Mouse (Mus musculus) cerebellum, adult 18-20 months (tissue): Measurements from ENCODE around the gene Sesn3.

ENCODE experiments used
- DNase-seq, 2 experiments: peaks; one replicate each; pipeline ENCODE4 v3.0.0; 2021

Gene Sesn3

DNA sequence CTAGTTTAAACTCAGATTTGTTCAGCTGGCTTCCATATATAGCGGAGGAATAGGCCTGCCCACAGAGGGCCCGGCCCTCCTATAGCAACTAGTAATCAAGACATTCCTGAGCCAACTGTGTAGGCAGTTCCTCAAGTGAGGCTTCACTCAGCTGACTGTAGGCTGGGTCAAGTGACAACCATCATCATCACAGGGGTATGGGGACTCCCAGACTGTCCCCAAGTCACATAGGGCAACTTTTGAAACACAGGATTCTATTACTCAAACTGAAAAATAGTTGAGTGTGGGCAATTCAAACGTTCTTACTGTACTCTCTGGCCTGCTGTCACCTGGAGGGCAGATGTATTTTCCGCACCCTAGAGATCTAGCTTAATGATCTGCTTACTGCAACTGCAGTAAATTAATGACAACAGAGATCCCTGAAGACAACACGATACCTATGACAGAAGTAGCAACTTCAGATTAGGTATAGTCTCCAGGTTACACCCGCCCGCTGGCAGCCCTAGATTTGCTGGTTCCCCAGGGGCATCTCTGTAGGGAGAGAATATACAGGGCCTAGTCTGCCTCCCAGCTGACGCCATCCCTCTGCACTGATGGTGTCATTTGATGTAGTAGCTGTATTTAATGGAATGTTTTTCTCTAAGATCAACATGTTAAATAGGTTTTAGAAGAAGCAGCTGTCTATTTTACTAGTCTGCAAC is 87.4 kb downstream of the Sesn3 start:
- no peak for DNase-seq

DNA sequence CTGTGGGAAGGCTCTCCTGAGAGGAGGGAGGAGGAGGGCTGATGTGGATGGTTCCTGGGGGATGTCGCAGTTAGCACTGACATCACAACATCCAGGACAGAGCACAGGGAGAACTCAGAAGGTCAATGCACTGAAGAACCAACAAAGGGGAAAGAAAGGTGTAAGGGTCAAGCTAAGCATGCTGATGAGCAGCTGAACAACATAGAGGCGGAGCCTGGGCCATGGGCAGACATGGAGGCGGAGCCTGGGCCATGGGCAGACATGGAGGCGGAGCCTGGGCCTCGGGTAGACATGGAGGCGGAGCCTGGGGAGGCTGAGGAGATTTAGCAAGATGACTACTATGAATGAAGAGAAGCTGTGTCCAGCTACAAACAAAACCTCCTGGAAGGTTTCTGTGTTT is 88.7 kb downstream of the Sesn3 start:
- DNase-seq = no peak

DNA sequence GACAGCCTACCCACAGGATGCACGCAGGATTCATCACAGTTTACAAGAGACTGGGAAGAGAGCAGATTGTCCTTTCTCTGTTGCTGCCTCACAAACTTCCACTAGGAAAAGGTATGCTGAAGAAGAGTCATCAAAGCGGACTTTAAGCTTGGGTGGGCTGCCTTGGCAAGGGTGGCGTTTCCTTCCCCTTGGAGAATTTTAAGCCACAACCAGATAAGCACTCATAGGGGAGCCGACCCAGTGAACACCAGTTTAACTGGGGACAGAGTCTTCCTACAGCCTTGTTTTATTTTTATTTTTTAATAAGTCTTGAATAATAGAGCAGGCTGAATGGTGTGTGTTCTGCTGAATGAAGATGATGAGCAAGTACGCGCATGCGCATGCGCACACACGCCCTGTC is 89.9 kb downstream of the Sesn3 start:
- DNase-seq = no peak

DNA sequence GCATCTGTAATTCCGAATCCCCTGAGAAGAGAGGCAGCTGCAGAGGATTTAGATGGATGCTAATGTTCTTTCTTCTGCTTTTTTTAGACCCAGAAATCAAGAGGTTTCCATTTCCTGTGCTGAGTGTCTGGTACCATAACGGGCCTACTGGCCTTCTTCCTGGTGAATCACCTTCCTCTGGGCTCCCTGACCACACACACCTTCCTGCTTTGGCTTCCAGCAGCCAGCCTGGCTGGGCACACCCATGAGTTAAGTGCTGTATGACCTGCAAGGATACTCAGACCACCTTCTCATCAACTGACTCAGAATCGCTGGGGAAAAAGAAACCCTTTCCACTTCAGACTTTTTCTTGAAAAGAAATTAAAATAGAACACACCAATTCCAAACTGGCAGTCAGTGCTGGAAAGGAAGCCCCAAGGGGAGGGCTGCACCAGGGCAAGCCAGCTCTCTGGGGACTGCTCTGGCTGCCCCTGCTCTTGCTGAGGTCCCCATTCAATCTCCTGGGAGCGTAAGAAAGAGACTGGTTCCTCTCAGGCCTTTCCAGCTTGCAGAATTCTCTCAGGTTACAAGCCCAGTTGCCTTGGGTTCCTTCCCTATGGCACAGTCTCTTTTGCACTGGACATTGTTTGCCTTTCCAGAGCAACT is 90.7 kb downstream of the Sesn3 start:
- no peak for DNase-seq

DNA sequence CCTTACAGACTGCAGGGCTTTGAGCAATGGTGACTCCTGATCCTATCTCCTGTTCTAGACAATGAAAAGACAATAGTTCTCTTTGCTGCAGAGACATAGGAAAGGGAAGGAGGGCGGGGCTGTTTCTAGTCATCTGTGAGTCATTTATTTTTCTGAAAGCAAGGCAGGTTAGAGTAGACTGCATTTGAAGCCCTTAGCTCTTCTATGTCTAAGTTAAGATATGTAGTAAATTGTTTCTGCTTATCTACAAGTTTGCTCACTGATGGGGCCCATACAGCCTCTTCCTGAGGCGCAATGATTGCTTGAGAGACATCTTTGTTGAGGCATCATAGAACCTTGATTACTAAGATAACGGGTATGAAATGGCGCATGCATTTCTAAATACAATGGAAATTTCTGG is 93.0 kb downstream of the Sesn3 start:
- DNase-seq = no peak

DNA sequence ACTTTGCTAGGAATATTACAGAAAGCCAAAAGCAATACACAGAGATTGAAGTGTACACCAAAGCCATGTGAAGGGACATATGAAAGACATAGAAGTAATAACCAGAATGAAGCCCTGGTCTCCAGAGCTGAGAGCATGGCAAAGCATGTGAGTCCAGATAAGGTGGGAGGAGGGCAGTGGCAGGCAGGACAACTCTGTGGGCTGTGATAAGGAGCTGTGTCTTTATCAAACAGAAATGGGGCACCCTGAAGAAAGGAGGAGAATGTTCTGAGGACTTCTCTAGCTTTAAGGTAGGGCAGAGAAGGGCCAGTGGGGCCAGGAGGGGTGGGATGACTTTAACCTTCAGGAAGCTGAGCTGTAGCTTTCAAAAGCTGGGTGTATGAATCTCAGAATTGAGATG is 94.4 kb downstream of the Sesn3 start:
- no peak for DNase-seq

DNA sequence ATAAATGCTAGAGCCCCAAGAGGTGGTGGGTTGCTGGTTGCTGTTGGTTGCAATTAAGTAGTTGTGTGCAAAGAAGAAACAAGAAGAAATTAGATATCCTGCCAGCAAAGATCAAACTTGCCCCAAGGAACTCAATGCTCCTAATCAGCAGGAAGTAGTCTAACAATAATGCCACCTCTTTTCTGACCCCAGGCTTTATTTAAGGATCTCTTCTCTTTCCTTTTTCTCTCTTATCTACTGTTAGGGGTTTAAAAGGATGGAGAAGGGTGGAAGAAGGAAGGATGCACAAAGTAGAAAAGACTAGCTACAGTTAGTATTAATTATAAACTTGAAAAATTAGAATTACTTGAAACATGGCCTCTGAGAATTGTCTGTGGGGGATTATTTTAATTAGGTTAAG is 97.6 kb downstream of the Sesn3 start:
- no peak for DNase-seq

DNA sequence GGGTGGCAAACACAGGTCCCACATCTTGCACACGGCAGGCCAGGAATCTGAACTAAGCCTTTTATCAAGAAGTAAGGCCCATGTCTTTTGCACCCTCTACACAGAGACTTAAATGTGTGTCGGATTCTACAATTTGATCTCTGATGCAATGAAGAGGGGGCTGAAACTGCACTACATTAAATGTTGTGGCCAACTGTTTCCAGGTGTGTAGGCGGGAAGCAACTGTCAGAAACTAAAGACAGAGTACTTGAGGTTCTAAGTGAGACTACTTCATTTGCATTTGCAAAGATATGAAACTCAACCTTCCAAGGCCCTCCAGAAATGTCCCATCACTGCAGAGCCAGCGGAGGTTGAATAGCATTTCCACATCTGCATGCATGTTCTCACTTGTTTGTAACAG is 101.3 kb downstream of the Sesn3 start:
- DNase-seq = no peak

DNA sequence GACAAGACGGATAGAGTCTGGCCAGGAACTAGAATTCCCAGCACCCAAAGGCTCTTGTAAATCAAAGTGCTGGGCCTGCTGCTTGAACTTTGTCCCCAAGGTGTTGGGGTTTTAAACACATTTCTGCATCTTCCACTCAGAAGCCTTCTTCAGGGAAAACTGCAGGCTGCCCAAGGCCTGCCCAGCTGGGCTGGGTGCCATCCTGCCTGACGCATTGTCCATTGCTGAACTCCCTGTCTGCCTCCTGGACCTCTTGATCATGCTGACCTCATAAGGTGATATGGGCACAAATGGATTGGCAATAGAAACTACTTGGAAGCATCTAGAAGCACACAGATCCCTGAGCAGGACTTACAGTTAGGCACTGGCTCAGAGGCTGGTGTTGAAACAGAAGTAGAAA is 103.3 kb downstream of the Sesn3 start:
- peak; percentile 63 to 68 for DNase-seq

DNA sequence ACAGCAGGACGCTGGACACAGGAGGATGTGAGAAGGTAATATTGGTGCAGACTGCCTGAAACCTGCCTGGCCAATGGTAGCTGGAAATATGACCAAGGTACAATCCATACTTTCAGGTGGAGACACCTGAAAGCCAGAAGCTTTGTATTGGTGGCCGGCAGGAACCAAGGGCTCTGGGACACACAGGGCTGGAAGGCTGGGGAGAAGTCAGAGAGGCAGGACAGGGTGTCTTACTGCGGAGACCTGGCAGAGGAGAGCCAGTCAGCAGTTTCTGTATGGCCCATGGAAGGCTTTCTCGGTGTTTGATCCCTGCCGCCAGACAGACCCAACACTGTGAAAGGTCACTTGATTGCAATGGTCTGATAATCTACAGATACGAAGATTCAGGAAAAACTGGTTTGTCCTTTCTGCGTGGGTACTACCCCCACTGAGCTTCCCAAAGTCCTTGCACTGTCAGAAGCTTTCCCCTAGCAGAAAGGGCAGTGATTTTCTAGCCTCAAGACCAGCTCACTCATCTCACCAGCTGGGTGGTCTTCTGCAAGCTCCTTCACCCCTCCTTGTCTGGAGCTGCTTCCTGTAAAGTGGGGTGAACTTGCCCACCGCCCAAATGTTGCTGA is 105.0 kb downstream of the Sesn3 start:
- DNase-seq = peak in 1 of 2 experiments; percentile 32

DNA sequence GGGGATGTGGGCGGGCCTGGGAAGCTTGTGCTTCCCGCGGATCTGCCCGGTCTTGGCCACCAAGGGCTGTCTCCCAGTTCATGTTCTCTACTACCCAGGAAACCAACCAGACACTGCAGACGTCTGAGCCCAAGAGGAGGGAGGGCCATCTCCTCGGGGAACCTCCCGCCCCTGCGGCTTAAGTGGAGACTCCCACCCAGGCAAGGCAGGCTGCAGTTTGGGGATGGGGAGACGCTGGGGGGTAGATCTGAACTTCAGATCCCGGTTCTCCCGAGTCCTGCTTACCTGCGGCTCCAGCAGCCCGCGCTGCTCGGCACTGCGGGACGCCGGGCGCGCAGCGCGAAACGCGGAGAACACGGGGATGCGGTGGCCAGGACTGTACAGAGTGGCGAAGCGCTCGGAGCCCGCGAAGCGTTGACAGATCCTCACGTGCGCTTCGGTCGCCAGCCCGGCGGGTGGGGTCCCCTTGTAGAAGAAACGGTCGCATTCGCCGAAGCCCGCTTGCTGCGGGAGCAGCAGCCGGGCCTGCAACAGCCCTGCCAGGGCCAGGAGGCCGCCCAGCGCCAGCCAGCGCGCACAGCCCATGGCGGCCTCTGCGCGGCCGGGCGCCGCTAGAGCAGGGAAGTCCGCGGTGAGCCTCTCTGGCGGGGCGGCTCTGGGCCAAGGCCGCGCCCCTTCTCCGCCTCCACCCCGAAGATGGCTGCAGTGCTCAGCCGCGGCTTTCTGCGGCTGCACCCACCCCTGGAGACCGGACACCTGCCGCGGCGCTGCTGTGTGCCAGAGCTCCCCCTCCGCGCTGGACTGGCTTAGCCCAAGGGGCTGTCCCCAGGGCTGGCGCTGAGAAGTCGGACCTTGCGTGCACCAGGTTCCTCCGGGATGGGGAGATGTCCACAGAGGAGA is 105.8 kb downstream of the Sesn3 start:
- peak; percentile 84 to 92 for DNase-seq

DNA sequence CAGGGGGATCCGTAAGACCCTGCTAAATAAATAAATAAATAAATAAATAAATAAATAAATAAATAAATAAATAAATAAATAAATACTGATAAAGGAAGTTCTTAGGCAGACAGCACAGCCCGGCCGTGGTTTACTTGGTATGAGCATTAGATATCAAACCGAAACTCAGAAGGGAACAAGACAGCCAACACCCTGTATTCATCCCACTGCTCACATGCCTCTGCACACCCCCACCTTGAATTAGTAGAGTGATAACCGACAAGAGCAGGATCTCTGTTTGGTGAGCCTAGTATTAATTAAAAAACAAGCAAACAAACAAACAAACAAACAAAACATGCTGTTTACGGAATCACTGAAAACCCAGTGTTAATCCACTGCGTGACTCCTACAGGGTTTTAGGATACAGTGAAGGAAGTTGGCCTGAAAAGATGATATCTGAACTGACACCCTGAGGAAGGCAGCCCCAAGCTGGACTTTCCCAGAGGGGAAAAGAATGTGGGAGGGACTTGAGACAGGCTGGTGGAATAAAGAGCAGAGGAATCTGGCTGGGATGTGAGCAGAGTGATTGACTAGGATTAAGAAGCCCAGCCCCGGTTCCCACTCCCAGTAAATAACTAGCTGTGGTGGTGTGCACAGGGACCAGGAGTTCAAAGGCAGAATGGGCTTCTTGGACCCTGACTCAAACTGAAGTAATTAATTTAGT is 106.6 kb downstream of the Sesn3 start, which contains the start of gene Endod1:
TSS of gene Endod1 (minus strand) at position 155 of the 703 bp plus-strand sequence.
- DNase-seq = peak; percentile 58 to 63

DNA sequence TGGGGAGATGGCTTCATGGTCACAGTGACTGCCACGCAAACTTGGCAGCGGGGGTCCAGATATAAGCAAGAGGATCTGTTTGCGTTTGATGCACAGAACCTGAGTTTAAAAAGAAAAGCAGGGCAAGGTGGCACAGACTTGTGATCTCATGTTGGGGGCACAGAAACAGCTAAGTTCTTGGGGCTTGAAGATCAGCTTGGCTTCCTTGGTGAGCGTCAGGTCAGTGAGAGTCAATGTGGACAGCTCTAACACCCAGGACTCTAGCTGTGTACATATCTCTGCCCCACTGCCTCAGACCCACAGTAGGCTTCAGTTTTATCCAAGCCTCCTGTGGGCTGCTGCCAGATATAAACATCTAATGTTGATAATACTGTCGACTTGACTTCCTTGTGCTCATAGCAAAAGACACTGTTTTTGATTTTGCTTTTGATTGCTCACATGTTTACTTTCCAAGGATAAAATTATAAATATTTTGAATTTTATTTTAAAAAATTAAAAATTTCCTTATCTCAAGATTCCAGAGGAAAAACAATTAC is 107.5 kb downstream of the Sesn3 start:
- DNase-seq = no peak
